Mouse (Mus musculus) ES-E14 (cell line): ENCODE results near the gene Ola1.

Experiments
- CHD2 ChIP-seq: IDR thresholded peaks from 2 replicates; pipeline ENCODE4 v1.6.1; 2014; ENCODE audit warnings: mild to moderate bottlenecking, low read depth, low read length, inconsistent platforms
- HCFC1 ChIP-seq: IDR thresholded peaks from 2 replicates; pipeline ENCODE4 v1.6.1; 2012; ENCODE audit warnings: low read length, inconsistent platforms, borderline replicate concordance; ENCODE audit not compliant: insufficient read depth
- MAFK ChIP-seq: IDR thresholded peaks from 2 replicates; pipeline ENCODE4 v1.6.1; 2014; ENCODE audit warnings: mild to moderate bottlenecking, low read depth, low read length, inconsistent platforms; ENCODE audit not compliant: insufficient read depth
- ZC3H11A ChIP-seq: IDR thresholded peaks from 2 replicates; pipeline ENCODE4 v1.6.1; 2012; ENCODE audit warnings: low read depth, mild to moderate bottlenecking, inconsistent platforms, low read length, borderline replicate concordance
- ZNF384 ChIP-seq: IDR thresholded peaks from 2 replicates; pipeline ENCODE4 v1.6.1; 2012; ENCODE audit warnings: low read depth, low read length, inconsistent platforms

- TF ChIP-seq MAFK, result no peak
- TF ChIP-seq CHD2, result no peak
- no peak for TF ChIP-seq ZNF384
- no peak for TF ChIP-seq ZC3H11A
- TF ChIP-seq HCFC1, result no peak
Measured at GRCm38 (mm10) chr2:73150526-73150925, 68.2 kb downstream of the Ola1 start.
